Mouse (Mus musculus) heart, embryonic 15.5 days (tissue): Measurements from ENCODE around the gene Marveld2. TPM values are rescaled to one million over a fixed set of nuclear protein-coding genes. Genes with fewer than 3 reads are reported as not detected.

ENCODE experiments used
- ATAC-seq: fragments of 200-750 bp; cut with Nextera tagmentation; replicated peaks from 2 replicates; pipeline ENCODE4 v1.8.0; 2017; ENCODE audit warnings: low read depth, moderate TSS enrichment; ENCODE audit not compliant: insufficient number of reproducible peaks, insufficient read depth, low FRiP score
- H3K27ac ChIP-seq: fragments of 300-500 bp; sonication (generic); 2 replicates; pipeline ENCODE4 v1.5.1; 2015; ENCODE audit warnings: mild to moderate bottlenecking, inconsistent platforms
- H3K27me3 ChIP-seq: fragments of 300-500 bp; sonication (generic); 2 replicates; pipeline ENCODE4 v1.6.1; 2015; ENCODE audit warnings: inconsistent platforms
- H3K36me3 ChIP-seq: fragments of 300-500 bp; sonication (generic); 2 replicates; pipeline ENCODE4 v1.6.1; 2015; ENCODE audit warnings: mild to moderate bottlenecking, inconsistent platforms
- H3K4me1 ChIP-seq: fragments of 300-500 bp; sonication (generic); replicated peaks from 2 replicates; pipeline ENCODE4 v1.6.1; 2015; ENCODE audit warnings: inconsistent platforms
- H3K4me2 ChIP-seq: fragments of 300-500 bp; sonication (generic); 2 replicates; pipeline ENCODE4 v1.6.1; 2015; ENCODE audit warnings: inconsistent platforms, mild to moderate bottlenecking, moderate library complexity
- H3K4me3 ChIP-seq: fragments of 300-500 bp; sonication (generic); 2 replicates; pipeline ENCODE4 v1.5.1; 2015; ENCODE audit warnings: mild to moderate bottlenecking, inconsistent platforms
- H3K9ac ChIP-seq: fragments of 300-500 bp; sonication (generic); 2 replicates; pipeline ENCODE4 v1.6.1; 2015; ENCODE audit warnings: mild to moderate bottlenecking, inconsistent platforms
- H3K9me3 ChIP-seq: fragments of 300-500 bp; sonication (generic); replicated peaks from 2 replicates; pipeline ENCODE4 v1.6.1; 2016; ENCODE audit warnings: inconsistent platforms
- WGBS: fragments of 180-500 bp; shearing (Covaris S2); methylation state at CpG from one replicate; pipeline ENCODE4 v1.1.7; 2015; ENCODE audit warnings: mixed read lengths; 5-methylcytosine and 5-hydroxymethylcytosine counted together
- polyA plus RNA-seq: library from polyadenylated mRNA; unstranded; fragments of >200 nt; fragmentation: Nextera tagmentation; extraction: Ambion mirVana; gene quantifications from 2 replicates; pipeline ENCODE4 v1.2.1, GENCODE M21; 2015

Marveld2 gene
- 1.6 and 3.6 TPM in 2 replicates for polyA plus RNA-seq

DNA sequence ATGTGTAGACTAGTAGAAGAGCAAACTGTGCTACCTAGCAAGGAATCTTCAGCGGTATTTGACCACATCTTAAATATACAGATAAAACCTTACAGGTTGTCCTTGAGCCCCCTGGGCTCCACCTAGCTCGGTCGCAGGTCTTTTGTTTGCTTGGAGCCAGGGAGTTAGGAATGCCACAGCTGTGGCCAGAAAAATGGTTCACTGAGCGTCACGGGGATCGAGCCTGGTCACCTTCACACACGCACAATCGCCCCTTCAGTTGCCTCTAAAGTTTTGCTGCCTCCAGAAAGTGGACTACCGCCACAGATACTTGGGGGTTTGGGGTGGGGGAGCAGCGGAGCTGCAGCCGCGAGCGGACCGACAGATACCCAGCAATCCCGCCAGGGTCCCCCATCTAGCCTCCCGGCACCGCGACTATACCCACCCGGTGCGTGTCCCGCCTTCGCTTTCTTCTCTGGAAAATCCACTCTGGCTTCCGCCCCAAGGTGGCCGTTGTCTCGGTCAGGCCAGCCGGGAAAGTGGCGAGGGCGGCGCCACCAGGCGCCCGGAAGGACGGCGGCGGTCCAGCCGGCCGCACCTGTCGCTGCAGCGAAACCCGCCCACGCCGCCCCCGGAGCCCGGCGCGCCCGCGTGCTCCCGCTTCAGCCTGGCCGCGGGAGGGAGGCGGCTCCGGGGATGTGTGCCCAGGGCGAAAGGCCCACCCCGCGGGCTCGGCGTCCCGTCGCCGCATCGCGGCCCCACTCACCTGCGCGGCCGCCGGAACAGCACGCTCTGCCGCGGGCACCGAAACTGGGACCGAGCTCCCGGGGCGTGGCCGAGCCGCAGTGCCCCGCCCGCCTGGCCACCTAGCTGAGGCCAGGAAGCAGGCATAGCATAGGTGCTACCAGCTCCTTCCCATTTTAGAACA lies at the start of gene Marveld2:
Marveld2 (minus strand) TSS at position 791 of the 907 bp plus-strand sequence.
- peaks cover 3% of the 10 kb centered on the region for H3K4me1 ChIP-seq
- H3K36me3 ChIP-seq = peaks cover 30% of the 10 kb centered on the region
- no peak within 1 kb of the TSS for H3K27ac ChIP-seq
- peak within 1 kb of the TSS; percentile 70 for H3K9ac ChIP-seq
- ATAC-seq = peak; percentile 55; the same call in 1 of the 2 replicates
- 3% methylated on average over 75 of the region's 77 CpGs for WGBS
- H3K27me3 ChIP-seq = no peaks in the 10 kb centered on the region
- H3K4me3 ChIP-seq = peak within 1 kb of the TSS; percentile 67
- H3K4me2 ChIP-seq = peak within 1 kb of the TSS; percentile 96
- no peaks in the 10 kb centered on the region for H3K9me3 ChIP-seq

- Histone ChIP-seq H3K27me3 (no peaks in the 10 kb centered on the region), H3K4me3 (no peak overlapping the region), H3K4me2 (no peak overlapping the region), H3K9ac (no peak overlapping the region), H3K27ac (no peak overlapping the region), H3K9me3 (no peaks in the 10 kb centered on the region), H3K36me3 (no peaks in the 10 kb centered on the region; the same call in 1 of the 2 replicates), H3K4me1 (no peaks in the 10 kb centered on the region; the same call in 1 of the 2 replicates)
- no peak for ATAC-seq
- WGBS = 45% methylated on average over 4 of the region's 4 CpGs
Measured at GRCm38 (mm10) chr13:100659864-100660456, 43.2 kb upstream of the Marveld2 start.

GRCm38 (mm10) chr13:100658091-100658490 lies 41.3 kb upstream of the Marveld2 start:
- WGBS = 90% methylated on average over 5 of the region's 5 CpGs
- Histone ChIP-seq H3K4me3 (no peak overlapping the region), H3K9me3 (no peaks in the 10 kb centered on the region), H3K9ac (no peak overlapping the region), H3K27ac (no peak overlapping the region), H3K36me3 (peaks cover 5% of the 10 kb centered on the region; the same call in 1 of the 2 replicates), H3K4me2 (no peak overlapping the region), H3K27me3 (no peaks in the 10 kb centered on the region), H3K4me1 (no peaks in the 10 kb centered on the region; the same call in 1 of the 2 replicates)
- no peak for ATAC-seq

DNA sequence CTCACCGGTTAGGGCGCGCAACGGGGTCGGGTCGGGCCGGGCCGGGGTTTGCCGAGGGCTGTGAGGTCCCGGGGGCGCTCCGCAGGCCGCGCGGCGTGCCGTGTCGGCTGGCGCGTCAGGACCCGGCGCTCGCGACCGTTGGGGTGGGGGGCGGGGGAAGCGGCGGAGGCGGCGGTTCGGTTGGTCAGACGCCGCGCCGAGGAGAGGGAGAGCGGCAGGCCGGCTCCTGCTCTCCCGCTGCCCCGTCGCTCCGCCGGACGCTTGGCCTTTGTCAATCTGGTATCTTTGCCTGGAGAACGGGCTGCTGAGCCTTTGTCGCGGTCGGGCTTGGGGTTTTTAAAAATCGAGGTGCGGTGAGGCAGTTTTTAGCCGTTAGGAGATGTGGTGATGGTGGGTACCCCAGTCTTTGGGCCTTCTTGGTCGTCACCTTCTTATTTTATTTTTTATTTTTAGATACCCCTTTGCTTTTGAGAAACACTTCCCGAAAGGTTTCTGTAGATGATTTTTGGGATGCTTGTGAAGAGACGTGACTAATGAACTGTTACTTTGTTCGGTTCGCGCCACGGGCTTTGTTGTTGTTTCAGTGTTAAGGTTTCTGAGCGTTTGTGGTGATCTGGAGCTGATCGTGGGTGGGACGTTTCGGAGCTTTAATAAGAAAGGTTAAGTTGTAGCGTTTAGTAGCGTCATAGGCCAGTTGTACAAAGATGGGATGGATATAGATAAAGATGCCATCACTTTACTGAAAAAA lies 34.8 kb upstream of the Marveld2 start, which contains the start of gene Taf9:
Taf9 (plus strand) TSS at position 141 of the 748 bp plus-strand sequence.
- Histone ChIP-seq H3K4me1 (peaks cover 12% of the 10 kb centered on the region), H3K9ac (peak within 1 kb of the TSS; percentile 86), H3K27me3 (no peaks in the 10 kb centered on the region), H3K9me3 (no peaks in the 10 kb centered on the region), H3K4me2 (peak within 1 kb of the TSS; percentile 78), H3K36me3 (peaks cover 15% of the 10 kb centered on the region; the same call in 1 of the 2 replicates), H3K27ac (peak within 1 kb of the TSS; percentile 95), H3K4me3 (peak within 1 kb of the TSS; percentile 98)
- under 1% methylated on average over 63 of the region's 63 CpGs for WGBS
- ATAC-seq = no peak; the same call in 1 of the 2 replicates

DNA sequence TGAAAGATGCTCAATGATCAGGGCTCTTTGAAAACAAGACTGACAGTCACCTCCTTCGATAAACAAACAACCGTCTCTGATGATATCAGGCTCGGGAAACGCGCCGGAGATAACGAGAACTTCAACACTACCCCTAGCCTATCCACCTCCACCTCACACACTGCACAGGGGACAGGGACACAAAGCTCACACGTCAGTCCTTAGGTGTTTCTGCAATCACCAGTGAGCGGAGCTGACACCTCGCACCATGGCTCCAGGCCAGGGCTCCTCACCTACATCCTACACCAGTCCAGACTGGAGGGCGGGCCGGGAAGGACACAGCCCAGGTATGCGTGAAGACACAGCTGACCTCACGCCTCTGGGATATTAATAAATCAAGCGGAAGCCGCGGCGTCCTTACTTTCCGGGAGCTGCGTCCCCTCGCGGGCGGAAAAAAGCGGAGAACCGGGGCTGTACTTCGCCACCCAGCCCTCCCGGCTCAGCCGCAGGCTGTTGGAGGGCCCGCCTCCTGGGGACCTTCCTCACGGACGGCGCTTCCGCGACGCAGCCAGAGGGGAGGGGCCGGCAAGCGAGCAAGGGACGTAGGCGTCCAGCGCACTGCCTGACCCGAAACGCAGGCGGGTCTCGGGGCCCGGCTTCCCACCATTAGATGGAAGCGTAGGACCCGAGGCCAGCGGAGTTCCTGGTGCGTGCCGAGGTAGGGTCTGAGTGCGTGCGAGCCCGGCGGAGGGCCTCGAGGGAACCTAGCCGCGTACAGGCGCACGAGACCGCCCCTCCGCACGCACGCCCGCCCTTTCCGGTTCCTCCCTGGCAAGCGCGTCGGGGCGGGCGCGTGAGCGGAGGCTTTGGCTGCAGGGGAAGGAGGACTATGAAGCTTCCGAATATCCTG lies 34.0 kb upstream of the Marveld2 start, which contains the start of the genes Ak6 and Rad17:
Ak6 (plus strand) TSS at position 430 of the 889 bp plus-strand sequence.
Rad17 (minus strand) TSS at position 502 of the 889 bp plus-strand sequence.
- under 1% methylated on average over 69 of the region's 73 CpGs for WGBS
- Histone ChIP-seq H3K4me3 (peak within 1 kb of the TSS; percentile 98), H3K36me3 (peaks cover 18% of the 10 kb centered on the region; the same call in 1 of the 2 replicates), H3K4me2 (peak within 1 kb of the TSS; percentile 78), H3K27me3 (no peaks in the 10 kb centered on the region), H3K27ac (peak within 1 kb of the TSS; percentile 95), H3K9ac (peak within 1 kb of the TSS; percentile 86), H3K9me3 (no peaks in the 10 kb centered on the region), H3K4me1 (peaks cover 12% of the 10 kb centered on the region)
- peak; percentile 97 for ATAC-seq

GRCm38 (mm10) chr13:100648223-100648622 lies 31.5 kb upstream of the Marveld2 start:
- H3K36me3 ChIP-seq = peaks cover 33% of the 10 kb centered on the region
- WGBS = 94% methylated on average over 8 of the region's 8 CpGs
- H3K27ac ChIP-seq = no peak overlapping the region
- H3K4me2 ChIP-seq = no peak overlapping the region
- no peak overlapping the region for H3K4me3 ChIP-seq
- peaks cover 12% of the 10 kb centered on the region for H3K4me1 ChIP-seq
- H3K27me3 ChIP-seq = no peaks in the 10 kb centered on the region
- no peak overlapping the region for H3K9ac ChIP-seq
- no peak for ATAC-seq
- no peaks in the 10 kb centered on the region for H3K9me3 ChIP-seq

- no peaks in the 10 kb centered on the region for H3K9me3 ChIP-seq
- H3K4me1 ChIP-seq = no peaks in the 10 kb centered on the region; the same call in 1 of the 2 replicates
- no peak overlapping the region for H3K4me3 ChIP-seq
- no peak overlapping the region for H3K4me2 ChIP-seq
- H3K27ac ChIP-seq = no peak overlapping the region
- no peak for ATAC-seq
- no peak overlapping the region for H3K9ac ChIP-seq
- peaks cover 75% of the 10 kb centered on the region for H3K36me3 ChIP-seq
- 91% methylated on average over 4 of the region's 4 CpGs for WGBS
- H3K27me3 ChIP-seq = no peaks in the 10 kb centered on the region
Measured at GRCm38 (mm10) chr13:100642471-100643209, 25.9 kb upstream of the Marveld2 start.

DNA sequence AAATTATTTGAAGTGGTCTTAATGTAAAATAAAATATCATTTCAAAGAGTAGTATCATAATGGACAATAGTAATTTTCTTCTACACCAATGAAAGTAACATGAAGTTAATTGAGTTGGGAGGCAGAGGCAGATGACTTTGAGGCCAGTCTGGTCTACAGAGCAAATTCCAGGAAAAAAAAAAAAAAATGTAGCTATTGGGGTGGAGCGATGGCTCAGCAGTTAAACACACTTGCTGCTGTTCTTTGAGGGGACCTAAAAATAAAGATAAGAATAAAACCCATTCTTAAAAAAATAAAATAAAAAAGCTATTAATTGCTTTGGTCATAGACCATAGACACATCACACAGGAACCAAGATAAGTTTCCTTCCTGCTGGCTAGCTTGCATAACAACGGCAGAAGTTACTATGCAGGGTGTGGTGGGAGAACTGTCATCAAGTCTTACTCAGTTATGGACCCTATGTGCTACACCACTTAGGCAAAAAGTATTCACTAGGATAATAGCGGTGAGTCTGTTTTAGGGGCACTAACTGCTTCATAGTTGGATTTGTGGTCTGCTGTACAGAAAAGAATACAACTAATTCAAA lies 17.4 kb upstream of the Marveld2 start:
- H3K4me3 ChIP-seq = no peak overlapping the region
- H3K4me2 ChIP-seq = no peak overlapping the region
- H3K36me3 ChIP-seq = peaks cover 59% of the 10 kb centered on the region
- ATAC-seq = no peak
- no peak overlapping the region for H3K9ac ChIP-seq
- no peaks in the 10 kb centered on the region for H3K27me3 ChIP-seq
- no peaks in the 10 kb centered on the region for H3K9me3 ChIP-seq
- 70% methylated on average over 3 of the region's 3 CpGs for WGBS
- no peak overlapping the region for H3K27ac ChIP-seq
- H3K4me1 ChIP-seq = no peaks in the 10 kb centered on the region

GRCm38 (mm10) chr13:100622241-100622640 lies 5.5 kb upstream of the Marveld2 start:
- H3K36me3 ChIP-seq = peaks cover 60% of the 10 kb centered on the region
- H3K4me3 ChIP-seq = no peak overlapping the region
- H3K4me2 ChIP-seq = no peak overlapping the region
- 84% methylated on average over 4 of the region's 4 CpGs for WGBS
- H3K9ac ChIP-seq = no peak overlapping the region
- no peaks in the 10 kb centered on the region for H3K9me3 ChIP-seq
- no peak overlapping the region for H3K27ac ChIP-seq
- H3K27me3 ChIP-seq = no peaks in the 10 kb centered on the region
- ATAC-seq = no peak
- no peaks in the 10 kb centered on the region for H3K4me1 ChIP-seq
